Mouse (Mus musculus) liver, postnatal 0 days (tissue): ENCODE measurements around the gene Mlana.

Experiments used
- CTCF ChIP-seq: sonication (generic); IDR thresholded peaks from 2 replicates; pipeline ENCODE4 v1.5.1; 2016; ENCODE audit warnings: antibody characterized with exemption, low read depth
- EP300 ChIP-seq: IDR thresholded peaks from 2 replicates; pipeline ENCODE4 v1.6.1; 2016; ENCODE audit warnings: antibody characterized with exemption, low read depth, mild to moderate bottlenecking

- TF ChIP-seq CTCF (no peak), EP300 (no peak)
Observed at GRCm38 (mm10) chr19:29670247-29670646, 27.4 kb upstream of the Mlana start.
